Mouse (Mus musculus) kidney, adult 2 months (tissue): ENCODE results near the gene Dlg2.

Experiments
- CTCF ChIP-seq: fragments of 200-500 bp; conservative IDR thresholded peaks from 2 replicates; pipeline ENCODE4 v1.5.1; 2011; ENCODE audit warnings: low read depth, mild to moderate bottlenecking, control low read depth, low read length, moderate library complexity, mixed read lengths; ENCODE audit not compliant: insufficient read depth, insufficient read length
- POLR2A ChIP-seq: fragments of 200-500 bp; IDR thresholded peaks from one replicate; pipeline ENCODE4 v1.6.1; 2011; ENCODE audit warnings: low read depth, low read length, control low read depth

DNA sequence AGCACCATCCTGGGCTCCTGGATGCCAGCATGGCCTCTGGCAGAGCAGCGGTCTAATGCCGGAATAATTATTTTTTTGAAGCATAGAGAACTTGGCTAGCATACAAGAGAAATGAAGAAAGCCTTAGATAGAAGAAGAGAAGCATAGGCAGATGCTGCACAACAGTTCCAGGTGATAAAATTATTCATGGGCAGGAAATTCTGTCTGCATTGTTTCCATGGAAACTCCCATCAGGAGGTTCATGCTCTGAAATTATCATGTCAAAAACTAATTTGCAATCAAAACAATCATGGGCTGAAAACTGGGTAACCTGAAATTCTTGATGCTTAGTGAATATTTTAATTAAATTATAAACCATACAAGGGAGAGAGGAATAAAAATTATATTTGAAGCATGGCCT is 1624.4 kb downstream of the Dlg2 start:
- TF ChIP-seq POLR2A (no peak), CTCF (no peak)
